Mouse (Mus musculus) heart, embryonic 15.5 days (tissue): ENCODE measurements around the gene Praf2. TPM values are rescaled to one million over a fixed set of nuclear protein-coding genes. Genes with fewer than 3 reads are reported as not detected.
"Not testable (repeated sequence)": the region's sequence is repeated elsewhere in the genome, so short reads cannot be mapped to it uniquely, and the experiment has no call there.

Experiments used
- ATAC-seq: fragments of 200-750 bp; cut with Nextera tagmentation; replicated peaks from 2 replicates; pipeline ENCODE4 v1.8.0; 2017; ENCODE audit warnings: low read depth, moderate TSS enrichment; ENCODE audit not compliant: insufficient number of reproducible peaks, insufficient read depth, low FRiP score
- H3K27ac ChIP-seq: fragments of 300-500 bp; sonication (generic); 2 replicates; pipeline ENCODE4 v1.5.1; 2015; ENCODE audit warnings: mild to moderate bottlenecking, inconsistent platforms
- H3K27me3 ChIP-seq: fragments of 300-500 bp; sonication (generic); 2 replicates; pipeline ENCODE4 v1.6.1; 2015; ENCODE audit warnings: inconsistent platforms
- H3K36me3 ChIP-seq: fragments of 300-500 bp; sonication (generic); 2 replicates; pipeline ENCODE4 v1.6.1; 2015; ENCODE audit warnings: mild to moderate bottlenecking, inconsistent platforms
- H3K4me1 ChIP-seq: fragments of 300-500 bp; sonication (generic); replicated peaks from 2 replicates; pipeline ENCODE4 v1.6.1; 2015; ENCODE audit warnings: inconsistent platforms
- H3K4me2 ChIP-seq: fragments of 300-500 bp; sonication (generic); 2 replicates; pipeline ENCODE4 v1.6.1; 2015; ENCODE audit warnings: inconsistent platforms, mild to moderate bottlenecking, moderate library complexity
- H3K4me3 ChIP-seq: fragments of 300-500 bp; sonication (generic); 2 replicates; pipeline ENCODE4 v1.5.1; 2015; ENCODE audit warnings: mild to moderate bottlenecking, inconsistent platforms
- H3K9ac ChIP-seq: fragments of 300-500 bp; sonication (generic); 2 replicates; pipeline ENCODE4 v1.6.1; 2015; ENCODE audit warnings: mild to moderate bottlenecking, inconsistent platforms
- H3K9me3 ChIP-seq: fragments of 300-500 bp; sonication (generic); replicated peaks from 2 replicates; pipeline ENCODE4 v1.6.1; 2016; ENCODE audit warnings: inconsistent platforms
- WGBS: fragments of 180-500 bp; shearing (Covaris S2); methylation state at CpG from one replicate; pipeline ENCODE4 v1.1.7; 2015; ENCODE audit warnings: mixed read lengths; 5-methylcytosine and 5-hydroxymethylcytosine counted together
- polyA plus RNA-seq: library from polyadenylated mRNA; unstranded; fragments of >200 nt; fragmentation: Nextera tagmentation; extraction: Ambion mirVana; gene quantifications from 2 replicates; pipeline ENCODE4 v1.2.1, GENCODE M21; 2015

Praf2 gene
- 30.5 and 39.4 TPM in 2 replicates for polyA plus RNA-seq

DNA sequence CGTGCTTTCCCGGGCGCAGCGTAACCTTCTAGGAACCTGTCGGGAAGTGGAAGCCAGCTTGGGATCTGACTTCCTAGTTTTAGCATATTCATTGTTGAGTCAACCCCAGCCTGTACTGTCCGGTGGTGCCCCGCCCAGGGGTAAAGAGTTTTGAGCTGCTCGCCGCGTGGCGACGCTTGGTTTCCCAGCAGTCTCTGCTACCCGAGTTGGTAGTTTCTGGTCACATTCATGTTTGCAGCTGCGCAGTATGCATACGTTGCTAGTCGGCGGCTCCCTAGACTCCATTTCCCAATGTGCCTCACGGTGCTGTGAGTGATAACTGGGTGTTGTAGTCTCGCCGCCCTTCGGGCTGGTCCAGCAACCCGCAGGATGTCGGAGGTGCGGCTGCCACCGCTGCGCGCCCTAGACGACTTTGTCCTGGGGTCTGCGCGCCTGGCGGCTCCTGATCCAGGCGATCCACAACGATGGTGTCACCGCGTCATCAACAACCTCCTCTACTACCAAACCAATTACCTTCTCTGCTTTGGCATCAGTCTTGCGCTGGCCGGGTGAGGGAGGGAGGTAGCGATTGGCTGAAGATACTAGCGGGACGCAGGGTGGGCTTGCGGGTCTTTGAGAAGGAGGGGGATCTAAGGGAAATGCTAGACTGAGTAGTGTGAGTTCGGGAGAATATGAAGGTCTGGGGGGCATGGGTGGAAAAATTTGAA lies at the start of gene Praf2:
Gene Praf2, plus strand, starts transcription at position 225 of the 707 bp plus-strand sequence.
- H3K4me3 ChIP-seq: peak within 1 kb of the TSS; percentile 57
- H3K27ac ChIP-seq: peak within 1 kb of the TSS; percentile 74
- peaks cover 4% of the 10 kb centered on the region; the same call in 1 of the 2 replicates for H3K4me1 ChIP-seq
- H3K27me3 ChIP-seq: no peaks in the 10 kb centered on the region
- WGBS: 16% methylated on average over 42 of the region's 42 CpGs
- H3K4me2 ChIP-seq: peak within 1 kb of the TSS; percentile 64
- peak; percentile 90 for ATAC-seq
- H3K36me3 ChIP-seq: no peaks in the 10 kb centered on the region; the same call in 1 of the 2 replicates
- no peaks in the 10 kb centered on the region for H3K9me3 ChIP-seq
- peak within 1 kb of the TSS; percentile 48; the same call in 1 of the 2 replicates for H3K9ac ChIP-seq

DNA sequence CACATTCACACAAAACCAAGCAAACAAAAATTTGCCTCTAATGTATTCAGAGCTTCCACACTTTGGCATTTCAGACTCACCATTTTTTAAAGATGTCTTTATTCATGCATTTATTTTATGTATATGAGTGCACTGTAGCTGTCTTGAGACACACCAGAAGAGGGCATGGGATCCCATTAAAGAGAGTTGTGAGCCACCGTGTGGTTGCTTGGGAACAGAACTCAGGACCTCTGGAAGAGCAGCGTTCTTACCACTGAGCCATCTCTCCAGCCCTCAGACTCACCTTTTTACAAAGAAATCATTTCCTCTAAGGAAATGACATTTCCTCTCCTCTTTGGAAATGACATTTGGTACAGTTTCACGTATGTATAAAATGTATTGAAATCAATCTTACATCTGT lies 49.3 kb upstream of the Praf2 start:
- Histone ChIP-seq H3K4me2 (no peak overlapping the region), H3K36me3 (no peaks in the 10 kb centered on the region), H3K4me3 (no peak overlapping the region), H3K9me3 (no peaks in the 10 kb centered on the region), H3K9ac (no peak overlapping the region), H3K27ac (no peak overlapping the region), H3K4me1 (peaks cover 10% of the 10 kb centered on the region), H3K27me3 (no peaks in the 10 kb centered on the region)
- no peak for ATAC-seq
- 39% methylated on average over 3 of the region's 3 CpGs for WGBS

DNA sequence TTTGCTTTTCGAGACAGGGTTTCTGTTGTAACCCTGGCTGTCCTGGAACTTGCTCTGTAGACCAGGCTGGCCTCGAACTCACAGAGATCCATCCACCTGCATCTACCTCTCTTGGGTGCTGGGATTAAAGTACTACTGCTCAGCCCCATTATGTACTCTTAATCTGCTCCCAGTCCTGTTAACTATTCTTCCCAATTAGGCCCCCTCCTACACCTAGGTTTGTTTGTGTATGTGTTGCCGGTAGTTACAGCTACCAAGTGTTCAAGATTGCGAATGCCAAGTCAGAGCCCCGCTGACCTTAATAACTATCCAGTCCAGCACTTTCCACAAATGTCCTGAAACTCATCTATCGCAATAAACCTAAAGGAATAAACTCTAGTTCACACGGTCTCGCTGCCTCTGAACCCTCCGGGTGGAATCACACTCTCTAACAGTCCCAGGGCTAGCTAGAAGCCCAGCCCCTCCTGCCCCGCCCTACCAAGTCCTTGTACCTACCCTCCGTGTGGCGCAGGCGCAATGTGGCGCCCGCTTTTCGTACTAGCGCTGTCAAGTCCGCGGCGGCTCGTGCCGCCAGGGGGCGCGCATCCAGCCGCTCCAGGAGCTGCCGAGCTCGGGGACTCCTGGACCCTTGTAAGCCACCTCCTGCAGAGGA lies 48.7 kb upstream of the Praf2 start:
- peak overlapping the region; percentile 37 for H3K4me3 ChIP-seq
- H3K4me1 ChIP-seq: peaks cover 5% of the 10 kb centered on the region; the same call in 1 of the 2 replicates
- peak overlapping the region; percentile 63 for H3K4me2 ChIP-seq
- H3K36me3 ChIP-seq: no peaks in the 10 kb centered on the region
- 15% methylated on average over 26 of the region's 27 CpGs for WGBS
- H3K9ac ChIP-seq: peak overlapping the region; percentile 33
- H3K27me3 ChIP-seq: no peaks in the 10 kb centered on the region
- peak overlapping the region; percentile 66 for H3K27ac ChIP-seq
- H3K9me3 ChIP-seq: no peaks in the 10 kb centered on the region
- peak; percentile 91 for ATAC-seq

DNA sequence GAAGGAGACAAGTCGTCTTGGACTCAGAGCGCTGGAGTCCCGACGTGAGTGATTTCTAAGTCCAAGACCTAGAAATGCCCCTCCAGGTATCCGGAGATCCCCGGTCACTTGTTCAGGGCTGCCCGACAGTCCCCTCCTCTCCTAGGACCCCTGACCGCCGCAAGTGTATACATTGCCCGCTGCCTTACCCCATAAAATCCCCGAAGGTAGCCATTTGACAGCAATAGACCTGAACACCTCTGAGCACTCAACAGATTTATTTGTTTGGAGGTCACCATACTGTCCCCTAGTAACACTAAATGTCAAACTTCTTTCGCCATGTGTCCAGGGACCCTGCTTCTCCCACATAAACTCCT lies 48.2 kb upstream of the Praf2 start:
- peak overlapping the region; percentile 37 for H3K4me3 ChIP-seq
- H3K9me3 ChIP-seq: no peaks in the 10 kb centered on the region
- WGBS: 22% methylated on average over 12 of the region's 12 CpGs
- H3K36me3 ChIP-seq: no peaks in the 10 kb centered on the region
- peak overlapping the region; percentile 63 for H3K4me2 ChIP-seq
- no peak overlapping the region for H3K27ac ChIP-seq
- peak overlapping the region; percentile 33 for H3K9ac ChIP-seq
- ATAC-seq: no peak
- no peaks in the 10 kb centered on the region for H3K4me1 ChIP-seq
- H3K27me3 ChIP-seq: no peaks in the 10 kb centered on the region

DNA sequence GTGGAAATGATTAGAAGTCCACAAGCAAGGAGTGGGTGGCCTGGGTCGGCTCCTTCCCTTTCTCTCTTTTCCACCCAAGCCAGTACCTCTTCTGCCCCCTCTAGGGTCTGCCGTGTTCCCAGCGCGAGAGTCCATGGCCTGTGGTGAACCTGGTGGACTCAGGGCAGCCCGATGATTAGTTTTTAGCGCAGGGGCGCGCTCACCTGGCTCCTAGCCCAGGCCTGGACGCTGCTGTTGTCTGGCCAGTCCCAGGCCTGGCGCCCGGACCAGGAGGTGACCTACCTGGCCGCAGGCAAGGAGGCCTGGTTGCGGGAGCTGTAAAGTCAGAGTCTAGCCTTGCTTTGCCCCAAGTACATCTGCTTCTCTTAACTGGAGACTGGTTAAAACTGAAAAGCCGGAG lies 47.4 kb upstream of the Praf2 start, which contains the start of gene Magix:
Gene Magix, minus strand, starts transcription at position 388 of the 400 bp plus-strand sequence.
- H3K4me2 ChIP-seq: peak within 1 kb of the TSS; percentile 63
- H3K4me1 ChIP-seq: no peaks in the 10 kb centered on the region
- H3K27me3 ChIP-seq: no peaks in the 10 kb centered on the region
- H3K9ac ChIP-seq: peak within 1 kb of the TSS; percentile 33
- 65% methylated on average over 14 of the region's 14 CpGs for WGBS
- no peak for ATAC-seq
- H3K9me3 ChIP-seq: no peaks in the 10 kb centered on the region
- no peak within 1 kb of the TSS for H3K27ac ChIP-seq
- no peaks in the 10 kb centered on the region for H3K36me3 ChIP-seq
- peak within 1 kb of the TSS; percentile 37 for H3K4me3 ChIP-seq

DNA sequence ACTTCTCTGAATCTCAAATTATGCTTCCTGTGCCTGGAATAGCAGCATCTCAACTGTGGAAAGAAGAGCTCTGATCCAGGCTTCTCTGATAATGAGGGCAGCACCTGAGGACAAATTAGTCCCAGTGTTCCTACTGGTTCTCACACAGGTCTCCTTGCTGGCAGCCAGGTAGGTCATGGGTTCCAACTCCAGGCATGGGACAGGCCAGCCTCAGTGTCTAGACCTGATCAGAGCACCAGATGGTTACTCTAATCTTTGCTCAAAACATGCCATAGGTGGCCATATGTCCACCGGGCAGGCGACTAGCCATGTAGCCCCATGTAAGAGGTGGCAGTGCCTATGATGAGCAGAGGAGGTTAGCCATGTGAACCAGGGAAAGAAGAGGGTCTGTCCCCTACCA lies 39.9 kb upstream of the Praf2 start:
- Histone ChIP-seq H3K9ac (no peak overlapping the region), H3K4me2 (no peak overlapping the region), H3K9me3 (no peaks in the 10 kb centered on the region), H3K36me3 (no peaks in the 10 kb centered on the region), H3K4me1 (no peaks in the 10 kb centered on the region), H3K4me3 (no peak overlapping the region), H3K27ac (no peak overlapping the region), H3K27me3 (no peaks in the 10 kb centered on the region)
- no peak for ATAC-seq
- 88% methylated on average over 2 of the region's 2 CpGs for WGBS

DNA sequence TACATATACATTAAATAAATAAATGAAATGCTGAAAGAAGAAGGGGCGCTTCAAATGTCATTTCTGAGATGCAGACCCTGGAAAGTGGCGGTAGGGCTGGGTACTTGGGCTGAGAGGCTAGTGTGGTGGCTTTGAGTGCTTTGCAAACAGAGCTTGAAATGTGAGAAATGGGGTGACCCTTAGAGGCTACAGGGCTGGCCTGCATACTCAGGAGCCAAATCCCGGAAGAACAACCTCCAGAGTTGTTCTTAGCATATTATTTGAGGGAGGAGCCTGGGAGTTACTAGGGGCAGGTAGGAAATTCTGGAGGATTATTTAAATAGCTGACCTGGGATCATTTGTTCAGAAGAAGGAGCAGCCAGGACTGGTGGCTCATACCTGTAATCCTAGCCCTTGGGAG lies 37.8 kb upstream of the Praf2 start:
- Histone ChIP-seq H3K9ac (no peak overlapping the region), H3K4me2 (no peak overlapping the region), H3K36me3 (no peaks in the 10 kb centered on the region), H3K4me1 (no peaks in the 10 kb centered on the region), H3K27me3 (no peaks in the 10 kb centered on the region), H3K9me3 (no peaks in the 10 kb centered on the region), H3K27ac (no peak overlapping the region), H3K4me3 (no peak overlapping the region)
- no peak for ATAC-seq
- WGBS: 58% methylated on average over 3 of the region's 3 CpGs

DNA sequence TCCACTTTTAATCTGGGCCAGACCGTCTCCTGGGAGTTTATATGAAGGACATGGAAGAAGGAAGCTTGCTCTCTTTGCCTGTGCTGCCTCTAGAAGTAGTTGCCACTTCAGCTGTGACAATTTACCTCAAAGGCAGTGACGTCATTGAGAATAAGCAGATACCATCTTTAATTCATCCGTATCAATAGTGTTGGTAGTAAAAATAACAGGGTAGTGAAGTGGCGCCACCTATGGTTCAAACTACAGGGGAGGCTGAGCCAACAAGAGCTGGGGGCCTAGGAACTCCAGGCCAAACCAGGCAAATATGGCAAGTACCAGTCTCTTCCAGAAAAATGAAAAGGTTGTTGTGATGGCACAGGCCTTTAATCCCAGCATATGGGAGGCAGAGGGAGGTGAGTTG lies 35.4 kb upstream of the Praf2 start:
- Histone ChIP-seq H3K4me2 (no peak overlapping the region), H3K36me3 (no peaks in the 10 kb centered on the region), H3K4me3 (no peak overlapping the region), H3K27ac (no peak overlapping the region), H3K4me1 (no peaks in the 10 kb centered on the region; the same call in 1 of the 2 replicates), H3K9ac (no peak overlapping the region), H3K27me3 (no peaks in the 10 kb centered on the region), H3K9me3 (no peaks in the 10 kb centered on the region)
- ATAC-seq: no peak
- 39% methylated on average over 4 of the region's 4 CpGs for WGBS

DNA sequence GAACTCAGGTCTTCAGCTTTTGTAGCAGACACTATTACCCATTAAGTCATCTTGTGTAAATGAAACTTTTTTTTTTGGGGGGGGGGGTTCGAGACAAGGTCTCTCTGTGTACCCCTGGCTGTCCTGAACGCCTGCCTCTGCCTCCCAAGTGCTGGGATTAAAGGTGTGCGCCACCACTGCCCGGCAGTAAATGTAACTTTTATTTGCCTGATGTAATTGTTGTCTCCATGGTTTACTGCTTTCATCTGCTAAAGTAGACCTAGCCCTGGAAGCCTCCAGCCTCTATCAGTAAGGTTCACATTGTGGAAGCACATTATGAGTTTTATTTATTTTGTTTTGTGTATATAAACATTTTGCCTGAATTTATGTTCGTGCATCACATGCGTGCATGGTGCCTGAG lies 31.7 kb upstream of the Praf2 start:
- Histone ChIP-seq H3K9ac (no peak overlapping the region), H3K4me3 (peak overlapping the region; percentile 15; the same call in 1 of the 2 replicates), H3K4me1 (no peaks in the 10 kb centered on the region; the same call in 1 of the 2 replicates), H3K4me2 (peak overlapping the region; percentile 45), H3K27me3 (no peaks in the 10 kb centered on the region), H3K9me3 (no peaks in the 10 kb centered on the region), H3K36me3 (no peaks in the 10 kb centered on the region), H3K27ac (no peak overlapping the region)
- peak; percentile 16; the same call in 1 of the 2 replicates for ATAC-seq
- WGBS: 37% methylated on average over 6 of the region's 6 CpGs

DNA sequence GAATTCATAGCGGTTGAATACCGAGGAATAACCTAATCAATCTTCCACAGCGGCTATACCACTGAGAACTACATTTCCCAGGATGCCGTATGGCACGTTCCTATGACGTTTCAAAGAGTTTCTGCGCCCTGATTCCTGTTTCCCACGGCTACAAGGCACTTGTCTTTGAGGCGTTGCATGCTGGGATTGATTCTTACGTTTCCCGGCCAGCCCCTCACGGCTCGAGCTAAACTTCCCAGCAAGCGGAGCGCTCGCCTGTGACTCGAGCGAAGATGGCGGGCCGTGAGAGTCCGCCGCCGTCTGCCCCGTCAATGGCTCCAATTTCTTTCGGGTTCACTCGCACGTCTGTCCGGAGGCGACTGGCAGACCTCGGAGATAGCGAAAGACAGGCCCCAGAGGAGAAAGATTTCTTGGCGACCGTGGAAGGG lies 31.3 kb upstream of the Praf2 start, which contains the start of gene Gpkow:
Gene Gpkow, plus strand, starts transcription at position 178 of the 428 bp plus-strand sequence.
- Histone ChIP-seq H3K4me3 (peak within 1 kb of the TSS; percentile 64), H3K9ac (peak within 1 kb of the TSS; percentile 72), H3K27me3 (no peaks in the 10 kb centered on the region), H3K9me3 (no peaks in the 10 kb centered on the region), H3K4me2 (peak within 1 kb of the TSS; percentile 62), H3K4me1 (no peaks in the 10 kb centered on the region; the same call in 1 of the 2 replicates), H3K27ac (peak within 1 kb of the TSS; percentile 60; the same call in 1 of the 2 replicates), H3K36me3 (no peaks in the 10 kb centered on the region)
- ATAC-seq: peak; percentile 89
- WGBS: 9% methylated on average over 33 of the region's 33 CpGs

DNA sequence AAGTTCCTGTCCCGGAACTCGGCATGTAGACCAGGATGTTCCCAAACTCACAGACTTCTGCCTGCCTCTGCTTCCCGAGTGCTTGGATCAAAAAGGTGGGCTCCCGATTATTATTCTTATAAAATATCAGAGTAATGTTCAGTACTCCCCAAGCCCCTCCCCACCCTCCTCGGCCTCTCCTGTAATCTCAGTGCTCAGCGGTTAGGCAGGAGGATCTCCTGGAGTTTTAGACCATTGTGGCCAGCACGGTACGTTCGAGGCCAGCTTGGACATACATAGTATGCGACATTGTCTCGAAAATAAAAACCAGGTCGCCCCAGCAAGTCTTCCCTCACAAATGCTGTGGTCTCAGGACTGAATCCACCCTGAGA lies 14.5 kb upstream of the Praf2 start:
- not testable (repeated sequence) for H3K4me1 ChIP-seq, H3K9me3 ChIP-seq, H3K27me3 ChIP-seq, H3K36me3 ChIP-seq, ATAC-seq
- Histone ChIP-seq H3K27ac (peak overlapping the region; percentile 24; the same call in 1 of the 2 replicates), H3K4me3 (peak overlapping the region; percentile 45), H3K4me2 (peak overlapping the region; percentile 55), H3K9ac (peak overlapping the region; percentile 38; the same call in 1 of the 2 replicates)
- WGBS: 22% methylated on average over 6 of the region's 12 CpGs
